Mouse (Mus musculus): ENCODE data around the gene Ccdc174. TPM values are rescaled to one million over a fixed set of nuclear protein-coding genes. Genes with fewer than 3 reads are reported as not detected.

The Ccdc174 gene
- total RNA-seq, 1 experiment, result 13.7 TPM

DNA sequence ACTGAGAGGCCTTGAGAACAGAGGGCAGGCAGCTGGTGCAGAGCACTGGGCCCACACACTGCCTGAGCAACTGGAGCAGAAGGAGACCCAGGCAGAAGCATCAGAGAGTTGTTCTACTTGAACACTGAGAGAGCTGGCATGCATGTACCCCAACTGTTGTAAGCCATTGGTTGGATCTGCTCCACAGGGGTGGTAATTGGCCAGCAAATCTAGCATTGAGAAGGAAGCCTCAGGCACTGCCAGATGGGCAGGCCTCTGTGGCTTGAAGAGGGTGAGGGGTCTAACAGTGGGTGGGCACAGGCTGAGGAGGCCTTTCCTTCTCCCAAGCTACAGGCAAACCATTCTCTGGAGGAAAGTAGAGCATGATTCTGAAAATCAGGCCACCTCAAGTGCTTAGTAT is 15.0 kb upstream of the Ccdc174 start:
- Histone ChIP-seq H3K9ac (ENCODE audit: insufficient read depth, low read depth, low read length, poor library complexity, severe bottlenecking) (no peak overlapping the region), H3K4me1 (ENCODE audit: control insufficient read depth in 2 of 2, insufficient read depth in 2 of 2, low read length in 2 of 2, poor library complexity in 1 of 2) (no peaks in the 10 kb centered on the region), H3K9me3 (ENCODE audit: control insufficient read depth, insufficient read depth, low read depth, low read length) (no peaks in the 10 kb centered on the region), H3K36me3 (ENCODE audit: control insufficient read depth, insufficient read depth, low read length, poor library complexity, severe bottlenecking) (no peaks in the 10 kb centered on the region), H3K4me3 (ENCODE audit: insufficient read depth in 1 of 2, low read depth in 1 of 2, low read length in 2 of 2, poor library complexity in 1 of 2, severe bottlenecking in 1 of 2) (no peak overlapping the region), H3K27ac (ENCODE audit: insufficient read depth, low read depth, low read length, poor library complexity, severe bottlenecking) (no peak overlapping the region)
- in situ Hi-C loops (cut with MboI; ENCODE audit: low sequenced_read_pairs in 2 of 2, unreplicated experiment in 2 of 2), result no loop called here
- no peak for TF ChIP-seq HCFC1 (IDR thresholded peaks at IDR 0.05; ENCODE audit: borderline replicate concordance, insufficient read depth, low read length)
- TF ChIP-seq ZNF384 (IDR thresholded peaks at IDR 0.05; ENCODE audit: low read depth, low read length), result no peak
- TF ChIP-seq ZC3H11A (IDR thresholded peaks at IDR 0.05; ENCODE audit: borderline replicate concordance, low read depth, low read length), result no peak
- TF ChIP-seq MAFK (IDR thresholded peaks at IDR 0.05; ENCODE audit: insufficient read depth, low read depth, low read length), result no peak
- TF ChIP-seq CHD2 (IDR thresholded peaks at IDR 0.05; ENCODE audit: low read depth, low read length), result no peak
- DNase-seq (ENCODE audit: low read depth, low spot score), result no peak

DNA sequence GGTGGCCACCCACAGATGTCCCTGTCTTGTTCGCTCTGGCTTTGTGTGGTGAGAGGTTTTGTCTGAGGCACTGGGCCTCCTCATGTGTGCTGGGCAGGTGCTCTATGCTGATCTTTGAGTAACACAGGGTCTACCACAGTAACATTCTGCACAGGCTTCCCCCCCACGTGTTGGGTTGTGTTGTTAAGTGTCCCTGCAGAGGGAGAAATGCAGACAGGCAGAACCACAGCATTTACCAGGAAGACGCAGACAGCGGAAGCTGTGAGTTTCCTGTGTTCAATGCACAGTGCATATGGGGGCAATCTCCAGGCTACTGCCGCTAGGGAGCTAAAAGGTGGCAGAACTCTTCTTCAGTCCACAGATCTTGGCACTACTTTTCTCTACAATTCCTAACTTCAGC is 13.3 kb upstream of the Ccdc174 start:
- Histone ChIP-seq H3K9ac (ENCODE audit: insufficient read depth, low read depth, low read length, poor library complexity, severe bottlenecking) (no peak overlapping the region), H3K4me1 (ENCODE audit: control insufficient read depth in 2 of 2, insufficient read depth in 2 of 2, low read length in 2 of 2, poor library complexity in 1 of 2) (no peaks in the 10 kb centered on the region), H3K27ac (ENCODE audit: insufficient read depth, low read depth, low read length, poor library complexity, severe bottlenecking) (no peak overlapping the region), H3K36me3 (ENCODE audit: control insufficient read depth, insufficient read depth, low read length, poor library complexity, severe bottlenecking) (no peaks in the 10 kb centered on the region), H3K4me3 (ENCODE audit: insufficient read depth in 1 of 2, low read depth in 1 of 2, low read length in 2 of 2, poor library complexity in 1 of 2, severe bottlenecking in 1 of 2) (no peak overlapping the region), H3K9me3 (ENCODE audit: control insufficient read depth, insufficient read depth, low read depth, low read length) (no peaks in the 10 kb centered on the region)
- DNase-seq (ENCODE audit: low read depth, low spot score), result no peak
- no peak for TF ChIP-seq CHD2 (IDR thresholded peaks at IDR 0.05; ENCODE audit: low read depth, low read length)
- no peak for TF ChIP-seq MAFK (IDR thresholded peaks at IDR 0.05; ENCODE audit: insufficient read depth, low read depth, low read length)
- no peak for TF ChIP-seq HCFC1 (IDR thresholded peaks at IDR 0.05; ENCODE audit: borderline replicate concordance, insufficient read depth, low read length)
- TF ChIP-seq ZC3H11A (IDR thresholded peaks at IDR 0.05; ENCODE audit: borderline replicate concordance, low read depth, low read length), result no peak
- TF ChIP-seq ZNF384 (IDR thresholded peaks at IDR 0.05; ENCODE audit: low read depth, low read length), result no peak
- in situ Hi-C loops (cut with MboI; ENCODE audit: low sequenced_read_pairs in 2 of 2, unreplicated experiment in 2 of 2), result no loop called here

DNA sequence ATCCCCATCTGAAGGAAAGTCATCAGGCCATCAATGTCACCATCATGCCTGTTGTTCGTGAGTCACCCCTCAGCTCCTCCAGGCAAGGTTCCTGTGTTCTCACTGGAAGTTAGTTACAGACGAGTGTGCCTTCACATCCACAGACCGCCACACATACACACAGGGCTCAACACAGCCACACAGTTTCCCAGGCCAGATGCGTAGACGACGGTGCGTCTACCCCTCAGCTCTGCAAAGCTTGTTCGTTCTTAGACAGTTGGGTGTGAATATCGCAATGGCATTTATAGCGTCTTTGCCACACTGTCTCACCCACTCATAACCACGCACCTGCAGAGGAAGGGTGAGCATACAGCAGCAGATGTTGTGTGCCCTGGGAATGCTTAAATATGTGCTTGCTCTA is 12.3 kb upstream of the Ccdc174 start:
- H3K4me3 ChIP-seq (ENCODE audit: insufficient read depth in 1 of 2, low read depth in 1 of 2, low read length in 2 of 2, poor library complexity in 1 of 2, severe bottlenecking in 1 of 2), result no peak overlapping the region
- no peak for TF ChIP-seq HCFC1 (IDR thresholded peaks at IDR 0.05; ENCODE audit: borderline replicate concordance, insufficient read depth, low read length)
- in situ Hi-C loops (cut with MboI; ENCODE audit: low sequenced_read_pairs in 2 of 2, unreplicated experiment in 2 of 2), result no loop called here
- H3K36me3 ChIP-seq (ENCODE audit: control insufficient read depth, insufficient read depth, low read length, poor library complexity, severe bottlenecking), result no peaks in the 10 kb centered on the region
- H3K9ac ChIP-seq (ENCODE audit: insufficient read depth, low read depth, low read length, poor library complexity, severe bottlenecking), result no peak overlapping the region
- no peaks in the 10 kb centered on the region for H3K4me1 ChIP-seq (ENCODE audit: control insufficient read depth in 2 of 2, insufficient read depth in 2 of 2, low read length in 2 of 2, poor library complexity in 1 of 2)
- DNase-seq (ENCODE audit: low read depth, low spot score), result no peak
- no peak overlapping the region for H3K27ac ChIP-seq (ENCODE audit: insufficient read depth, low read depth, low read length, poor library complexity, severe bottlenecking)
- no peaks in the 10 kb centered on the region for H3K9me3 ChIP-seq (ENCODE audit: control insufficient read depth, insufficient read depth, low read depth, low read length)

DNA sequence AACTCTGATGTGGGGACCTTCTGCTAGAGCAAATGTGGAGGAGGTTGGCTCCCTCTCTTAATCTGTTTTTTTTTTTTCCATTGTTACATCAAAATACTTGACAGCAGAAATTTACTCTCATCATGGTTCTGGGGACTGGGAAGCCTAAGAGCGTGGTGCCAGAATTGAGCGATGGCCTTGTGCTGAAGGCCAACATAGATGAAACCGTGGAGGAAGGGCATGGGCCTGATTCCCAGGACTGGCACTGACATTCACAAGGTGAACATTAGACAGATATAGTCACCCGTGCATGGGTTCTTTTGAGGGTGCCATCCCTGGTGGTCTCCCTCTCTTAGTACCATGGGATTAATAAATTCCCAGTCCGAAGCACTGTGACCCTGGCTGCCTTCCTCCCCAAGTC is 9.8 kb upstream of the Ccdc174 start:
- no peak overlapping the region for H3K27ac ChIP-seq (ENCODE audit: insufficient read depth, low read depth, low read length, poor library complexity, severe bottlenecking)
- H3K4me3 ChIP-seq (ENCODE audit: insufficient read depth in 1 of 2, low read depth in 1 of 2, low read length in 2 of 2, poor library complexity in 1 of 2, severe bottlenecking in 1 of 2), result no peak overlapping the region
- no peaks in the 10 kb centered on the region for H3K9me3 ChIP-seq (ENCODE audit: control insufficient read depth, insufficient read depth, low read depth, low read length)
- 0 out of 4 replicates have a peak, but pooled peaks cover 0 to 2% of the 10 kb centered on the region in 2 experiments for H3K4me1 ChIP-seq (ENCODE audit: control insufficient read depth in 2 of 2, insufficient read depth in 2 of 2, low read length in 2 of 2, poor library complexity in 1 of 2)
- in situ Hi-C loops (cut with MboI; ENCODE audit: low sequenced_read_pairs in 2 of 2, unreplicated experiment in 2 of 2), result no loop called here
- H3K36me3 ChIP-seq (ENCODE audit: control insufficient read depth, insufficient read depth, low read length, poor library complexity, severe bottlenecking), result no peaks in the 10 kb centered on the region
- DNase-seq (ENCODE audit: low read depth, low spot score), result no peak
- H3K9ac ChIP-seq (ENCODE audit: insufficient read depth, low read depth, low read length, poor library complexity, severe bottlenecking), result no peak overlapping the region
- TF ChIP-seq CHD2 (IDR thresholded peaks at IDR 0.05; ENCODE audit: low read depth, low read length) (no peak), ZC3H11A (IDR thresholded peaks at IDR 0.05; ENCODE audit: borderline replicate concordance, low read depth, low read length) (no peak), ZNF384 (IDR thresholded peaks at IDR 0.05; ENCODE audit: low read depth, low read length) (no peak), HCFC1 (IDR thresholded peaks at IDR 0.05; ENCODE audit: borderline replicate concordance, insufficient read depth, low read length) (no peak), MAFK (IDR thresholded peaks at IDR 0.05; ENCODE audit: insufficient read depth, low read depth, low read length) (no peak)

GRCm38 (mm10) chr6:91872781-91873180 is 5.1 kb upstream of the Ccdc174 start:
- Histone ChIP-seq H3K27ac (ENCODE audit: insufficient read depth, low read depth, low read length, poor library complexity, severe bottlenecking) (no peak overlapping the region), H3K36me3 (ENCODE audit: control insufficient read depth, insufficient read depth, low read length, poor library complexity, severe bottlenecking) (no peaks in the 10 kb centered on the region), H3K9ac (ENCODE audit: insufficient read depth, low read depth, low read length, poor library complexity, severe bottlenecking) (no peak overlapping the region), H3K4me1 (ENCODE audit: control insufficient read depth in 2 of 2, insufficient read depth in 2 of 2, low read length in 2 of 2, poor library complexity in 1 of 2) (0 out of 4 replicates have a peak, but pooled peaks cover 0 to 2% of the 10 kb centered on the region in 2 experiments), H3K4me3 (ENCODE audit: insufficient read depth in 1 of 2, low read depth in 1 of 2, low read length in 2 of 2, poor library complexity in 1 of 2, severe bottlenecking in 1 of 2) (no peak overlapping the region), H3K9me3 (ENCODE audit: control insufficient read depth, insufficient read depth, low read depth, low read length) (no peaks in the 10 kb centered on the region)
- in situ Hi-C loops (cut with MboI; ENCODE audit: low sequenced_read_pairs in 2 of 2, unreplicated experiment in 2 of 2), result no loop called here
- TF ChIP-seq HCFC1 (IDR thresholded peaks at IDR 0.05; ENCODE audit: borderline replicate concordance, insufficient read depth, low read length) (no peak), MAFK (IDR thresholded peaks at IDR 0.05; ENCODE audit: insufficient read depth, low read depth, low read length) (no peak), ZC3H11A (IDR thresholded peaks at IDR 0.05; ENCODE audit: borderline replicate concordance, low read depth, low read length) (no peak), CHD2 (IDR thresholded peaks at IDR 0.05; ENCODE audit: low read depth, low read length) (no peak), ZNF384 (IDR thresholded peaks at IDR 0.05; ENCODE audit: low read depth, low read length) (no peak)
- DNase-seq (ENCODE audit: low read depth, low spot score), result no peak
